Mouse (Mus musculus): ENCODE measurements around the gene Slit3. TPM values are rescaled to one million over a fixed set of nuclear protein-coding genes. Genes with fewer than 3 reads are reported as not detected.

Gene Slit3
- polyA plus RNA-seq, 1 experiment from 2014 or later = 21.9 TPM

- no peaks in the 10 kb centered on the region for H3K27me3 ChIP-seq (ENCODE audit: low read depth, poor library complexity, severe bottlenecking)
- H3K4me3 ChIP-seq = no peak overlapping the region
- no peaks in the 10 kb centered on the region for H3K9me3 ChIP-seq (replicated peaks)
- DNase-seq (ENCODE audit: low spot score) = no peak
- WGBS = 95% methylated on average over 1 of the region's 1 CpGs
- H3K36me3 ChIP-seq = peaks cover 1% of the 10 kb centered on the region
- H3K27ac ChIP-seq = no peak overlapping the region
- H3K4me1 ChIP-seq = peaks cover 84% of the 10 kb centered on the region
These were observed 206.9 kb downstream of the Slit3 start for GRCm38 (mm10) chr11:35327899-35328298.

- no peaks in the 10 kb centered on the region for H3K36me3 ChIP-seq
- no peak overlapping the region for H3K4me3 ChIP-seq
- WGBS = 85% methylated on average over 3 of the region's 3 CpGs
- no peak overlapping the region for H3K27ac ChIP-seq
- DNase-seq (ENCODE audit: low spot score) = no peak
- H3K4me1 ChIP-seq = peaks cover 79% of the 10 kb centered on the region
- H3K9me3 ChIP-seq (replicated peaks) = no peaks in the 10 kb centered on the region
- H3K27me3 ChIP-seq (ENCODE audit: low read depth, poor library complexity, severe bottlenecking) = no peaks in the 10 kb centered on the region
These were observed 210.5 kb downstream of the Slit3 start for GRCm38 (mm10) chr11:35331476-35331875.

GRCm38 (mm10) chr11:35336558-35336957, 215.5 kb downstream of the Slit3 start:
- no peak overlapping the region for H3K27ac ChIP-seq
- H3K36me3 ChIP-seq = no peaks in the 10 kb centered on the region
- H3K27me3 ChIP-seq (ENCODE audit: low read depth, poor library complexity, severe bottlenecking) = no peaks in the 10 kb centered on the region; the same call in 1 of the 2 replicates
- H3K9me3 ChIP-seq (replicated peaks) = no peaks in the 10 kb centered on the region
- WGBS = 89% methylated on average over 8 of the region's 8 CpGs
- no peak for DNase-seq (ENCODE audit: low spot score)
- no peak overlapping the region for H3K4me3 ChIP-seq
- H3K4me1 ChIP-seq = peaks cover 60% of the 10 kb centered on the region

- peaks cover 60% of the 10 kb centered on the region for H3K4me1 ChIP-seq
- H3K27ac ChIP-seq = 0 out of 2 replicates have a peak overlapping the region, but pooled peaks have one; percentile 2
- 83% methylated on average over 8 of the region's 8 CpGs for WGBS
- H3K9me3 ChIP-seq (replicated peaks) = no peaks in the 10 kb centered on the region
- DNase-seq (ENCODE audit: low spot score) = no peak
- peaks cover 4% of the 10 kb centered on the region; the same call in 1 of the 2 replicates for H3K27me3 ChIP-seq (ENCODE audit: low read depth, poor library complexity, severe bottlenecking)
- H3K36me3 ChIP-seq = no peaks in the 10 kb centered on the region
- H3K4me3 ChIP-seq = no peak overlapping the region
These were observed 216.5 kb downstream of the Slit3 start for GRCm38 (mm10) chr11:35337493-35337892.

GRCm38 (mm10) chr11:35337927-35338819, 217.1 kb downstream of the Slit3 start:
- peaks cover 4% of the 10 kb centered on the region; the same call in 1 of the 2 replicates for H3K27me3 ChIP-seq (ENCODE audit: low read depth, poor library complexity, severe bottlenecking)

GRCm38 (mm10) chr11:35340752-35341151, 219.7 kb downstream of the Slit3 start:
- peaks cover 5% of the 10 kb centered on the region; the same call in 1 of the 2 replicates for H3K27me3 ChIP-seq (ENCODE audit: low read depth, poor library complexity, severe bottlenecking)

More at GRCm38 (mm10) chr11:35337927-35338819, 217.1 kb downstream of the Slit3 start:
- 78% methylated on average over 19 of the region's 19 CpGs for WGBS
- Histone ChIP-seq H3K36me3 (no peaks in the 10 kb centered on the region), H3K9me3 (replicated peaks) (no peaks in the 10 kb centered on the region), H3K27ac (no peak overlapping the region; the same call in 1 of the 2 replicates), H3K4me1 (peaks cover 60% of the 10 kb centered on the region), H3K4me3 (no peak overlapping the region)
- DNase-seq (ENCODE audit: low spot score) = no peak

GRCm38 (mm10) chr11:35342486-35342885, 221.5 kb downstream of the Slit3 start:
- H3K27ac ChIP-seq = no peak overlapping the region
- peaks cover 50% of the 10 kb centered on the region for H3K4me1 ChIP-seq
- no peaks in the 10 kb centered on the region for H3K9me3 ChIP-seq (replicated peaks)
- H3K36me3 ChIP-seq = 0 out of 2 replicates have a peak, but pooled peaks cover 7% of the 10 kb centered on the region
- 63% methylated on average over 5 of the region's 5 CpGs for WGBS
- no peak overlapping the region for H3K4me3 ChIP-seq
- peaks cover 10% of the 10 kb centered on the region; the same call in 1 of the 2 replicates for H3K27me3 ChIP-seq (ENCODE audit: low read depth, poor library complexity, severe bottlenecking)
- DNase-seq (ENCODE audit: low spot score) = no peak

More at GRCm38 (mm10) chr11:35340752-35341151, 219.7 kb downstream of the Slit3 start:
- H3K36me3 ChIP-seq = 0 out of 2 replicates have a peak, but pooled peaks cover 7% of the 10 kb centered on the region
- no peaks in the 10 kb centered on the region for H3K9me3 ChIP-seq (replicated peaks)
- no peak overlapping the region for H3K27ac ChIP-seq
- WGBS = 74% methylated on average over 6 of the region's 6 CpGs
- no peak overlapping the region for H3K4me3 ChIP-seq
- peaks cover 40% of the 10 kb centered on the region for H3K4me1 ChIP-seq
- no peak for DNase-seq (ENCODE audit: low spot score)

- H3K27ac ChIP-seq = 0 out of 2 replicates have a peak overlapping the region, but pooled peaks have one; percentile 20
- no peak overlapping the region for H3K4me3 ChIP-seq
- H3K27me3 ChIP-seq (ENCODE audit: low read depth, poor library complexity, severe bottlenecking) = 0 out of 2 replicates have a peak, but pooled peaks cover 10% of the 10 kb centered on the region
- DNase-seq (ENCODE audit: low spot score) = no peak
- peaks cover 62% of the 10 kb centered on the region for H3K4me1 ChIP-seq
- H3K36me3 ChIP-seq = 0 out of 2 replicates have a peak, but pooled peaks cover 7% of the 10 kb centered on the region
- H3K9me3 ChIP-seq (replicated peaks) = no peaks in the 10 kb centered on the region
- 87% methylated on average over 13 of the region's 13 CpGs for WGBS
These were observed 224.9 kb downstream of the Slit3 start for GRCm38 (mm10) chr11:35345696-35346480.

- no peaks in the 10 kb centered on the region for H3K9me3 ChIP-seq (replicated peaks)
- no peak for DNase-seq (ENCODE audit: low spot score)
- peaks cover 66% of the 10 kb centered on the region for H3K4me1 ChIP-seq
- 0 out of 2 replicates have a peak, but pooled peaks cover 6% of the 10 kb centered on the region for H3K27me3 ChIP-seq (ENCODE audit: low read depth, poor library complexity, severe bottlenecking)
- WGBS = 40% methylated on average over 4 of the region's 4 CpGs
- peaks cover 7% of the 10 kb centered on the region; the same call in 1 of the 2 replicates for H3K36me3 ChIP-seq
- H3K27ac ChIP-seq = peak overlapping the region; percentile 44; the same call in 1 of the 2 replicates
- no peak overlapping the region for H3K4me3 ChIP-seq
These were observed 227.1 kb downstream of the Slit3 start for GRCm38 (mm10) chr11:35348099-35348498.

- Histone ChIP-seq H3K36me3 (peaks cover 5% of the 10 kb centered on the region), H3K27ac (peak overlapping the region; percentile 70), H3K27me3 (ENCODE audit: low read depth, poor library complexity, severe bottlenecking) (0 out of 2 replicates have a peak, but pooled peaks cover 3% of the 10 kb centered on the region), H3K4me1 (peaks cover 87% of the 10 kb centered on the region), H3K9me3 (replicated peaks) (no peaks in the 10 kb centered on the region), H3K4me3 (0 out of 2 replicates have a peak overlapping the region, but pooled peaks have one; percentile 9)
- DNase-seq (ENCODE audit: low spot score) = peak; percentile 47
- WGBS = 7% methylated on average over 4 of the region's 4 CpGs
These were observed 229.9 kb downstream of the Slit3 start for GRCm38 (mm10) chr11:35350968-35351367.

- no peak overlapping the region for H3K4me3 ChIP-seq
- H3K4me1 ChIP-seq = peaks cover 87% of the 10 kb centered on the region
- peaks cover 5% of the 10 kb centered on the region for H3K36me3 ChIP-seq
- peak; percentile 67 for DNase-seq (ENCODE audit: low spot score)
- H3K9me3 ChIP-seq (replicated peaks) = no peaks in the 10 kb centered on the region
- peak overlapping the region; percentile 70 for H3K27ac ChIP-seq
- H3K27me3 ChIP-seq (ENCODE audit: low read depth, poor library complexity, severe bottlenecking) = no peaks in the 10 kb centered on the region
- WGBS = 5% methylated on average over 2 of the region's 2 CpGs
These were observed 230.4 kb downstream of the Slit3 start for GRCm38 (mm10) chr11:35351376-35351775.

- H3K36me3 ChIP-seq = peaks cover 21% of the 10 kb centered on the region
- H3K9me3 ChIP-seq (replicated peaks) = no peaks in the 10 kb centered on the region
- H3K4me3 ChIP-seq = no peak overlapping the region
- no peaks in the 10 kb centered on the region for H3K27me3 ChIP-seq (ENCODE audit: low read depth, poor library complexity, severe bottlenecking)
- H3K4me1 ChIP-seq = peaks cover 68% of the 10 kb centered on the region
- 53% methylated on average over 4 of the region's 4 CpGs for WGBS
- DNase-seq (ENCODE audit: low spot score) = no peak
- peak overlapping the region; percentile 77 for H3K27ac ChIP-seq
These were observed 234.8 kb downstream of the Slit3 start for GRCm38 (mm10) chr11:35355811-35356210.
